Mouse (Mus musculus): Measurements from ENCODE around the gene Adrm1. TPM values are rescaled to one million over a fixed set of nuclear protein-coding genes. Genes with fewer than 3 reads are reported as not detected.

Gene Adrm1
- 158 and 179 TPM in 2 replicates for polyA plus RNA-seq (2014; fragmentation: Nextera tagmentation; extraction: Ambion mirVana)

GRCm38 (mm10) chr2:180170806-180171521, at the start of gene Adrm1:
TSS of gene Adrm1 (plus strand) at chr2:180171485.
- H3K36me3 ChIP-seq (ENCODE audit: control insufficient read depth, insufficient read depth, low read length), result peaks cover 31% of the 10 kb centered on the region
- no peaks in the 10 kb centered on the region for H3K9me3 ChIP-seq (ENCODE audit: control insufficient read depth, low read length)
- WGBS, result 5% methylated on average over 41 of the region's 41 CpGs
- peak within 1 kb of the TSS; percentile 79 for H3K4me2 ChIP-seq (ENCODE audit: low read length)
- H3K27me3 ChIP-seq (ENCODE audit: control insufficient read depth, insufficient read depth, low read length), result no peaks in the 10 kb centered on the region
- H3K27ac ChIP-seq (replicated peaks; ENCODE audit: low read depth, low read length), result peak within 1 kb of the TSS; percentile 94
- H3K9ac ChIP-seq (replicated peaks; ENCODE audit: low read length), result peak within 1 kb of the TSS; percentile 96
- DNase-seq (peak; percentile 98), ATAC-seq (ENCODE audit: low FRiP score, low TSS enrichment) (peak; percentile 98)
- H3K4me3 ChIP-seq (replicated peaks; ENCODE audit: low read depth, low read length), result peak within 1 kb of the TSS; percentile 94
- peaks cover 14% of the 10 kb centered on the region for H3K4me1 ChIP-seq (ENCODE audit: control insufficient read depth, insufficient read depth, low read length)

- no peak overlapping the region for H3K27ac ChIP-seq (replicated peaks; ENCODE audit: low read depth, low read length)
- H3K27me3 ChIP-seq (ENCODE audit: control insufficient read depth, insufficient read depth, low read length), result no peaks in the 10 kb centered on the region
- H3K4me1 ChIP-seq (ENCODE audit: control insufficient read depth, insufficient read depth, low read length), result peaks cover 22% of the 10 kb centered on the region
- H3K4me2 ChIP-seq (ENCODE audit: low read length), result no peak overlapping the region
- H3K4me3 ChIP-seq (replicated peaks; ENCODE audit: low read depth, low read length), result no peak overlapping the region
- 85% methylated on average over 2 of the region's 2 CpGs for WGBS
- no peak overlapping the region for H3K9ac ChIP-seq (replicated peaks; ENCODE audit: low read length)
- ATAC-seq (ENCODE audit: low FRiP score, low TSS enrichment), result no peak
- 0 out of 2 replicates have a peak, but pooled peaks cover 4% of the 10 kb centered on the region for H3K36me3 ChIP-seq (ENCODE audit: control insufficient read depth, insufficient read depth, low read length)
- DNase-seq, result no peak
- no peaks in the 10 kb centered on the region for H3K9me3 ChIP-seq (ENCODE audit: control insufficient read depth, low read length)
Measured at GRCm38 (mm10) chr2:180124192-180124591, 47.1 kb upstream of the Adrm1 start.

DNA sequence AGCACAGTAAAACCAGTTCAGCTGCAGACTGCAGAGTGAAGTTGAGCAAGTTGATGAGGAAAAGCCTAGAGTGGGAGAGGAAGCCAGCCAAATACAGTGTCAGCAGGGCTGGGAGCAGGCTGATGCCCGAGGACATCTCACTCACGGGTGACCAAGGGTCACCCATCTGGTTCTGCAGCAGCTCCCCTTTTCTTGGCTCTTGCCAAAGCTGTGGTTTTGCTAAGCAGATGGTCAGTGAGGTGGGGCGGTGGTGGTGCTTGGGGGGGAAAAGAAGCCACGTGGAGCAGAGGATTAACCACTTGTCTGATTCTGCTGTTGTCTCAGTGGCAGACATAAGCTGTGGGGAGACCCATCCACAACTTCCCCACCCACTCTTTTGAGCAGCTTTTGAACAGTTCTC, 45.1 kb upstream of the Adrm1 start:
- Histone ChIP-seq H3K4me1 (ENCODE audit: control insufficient read depth, insufficient read depth, low read length) (peaks cover 9% of the 10 kb centered on the region; the same call in 1 of the 2 replicates), H3K36me3 (ENCODE audit: control insufficient read depth, insufficient read depth, low read length) (0 out of 2 replicates have a peak, but pooled peaks cover 4% of the 10 kb centered on the region), H3K9ac (replicated peaks; ENCODE audit: low read length) (peak overlapping the region; percentile 26; the same call in 1 of the 2 replicates), H3K4me2 (ENCODE audit: low read length) (no peak overlapping the region), H3K27me3 (ENCODE audit: control insufficient read depth, insufficient read depth, low read length) (no peaks in the 10 kb centered on the region), H3K9me3 (ENCODE audit: control insufficient read depth, low read length) (no peaks in the 10 kb centered on the region), H3K4me3 (replicated peaks; ENCODE audit: low read depth, low read length) (no peak overlapping the region), H3K27ac (replicated peaks; ENCODE audit: low read depth, low read length) (no peak overlapping the region)
- DNase-seq (no peak), ATAC-seq (ENCODE audit: low FRiP score, low TSS enrichment) (no peak)
- WGBS, result 16% methylated on average over 4 of the region's 4 CpGs

- H3K27me3 ChIP-seq (ENCODE audit: control insufficient read depth, insufficient read depth, low read length), result no peaks in the 10 kb centered on the region
- ATAC-seq (ENCODE audit: low FRiP score, low TSS enrichment) (no peak), DNase-seq (no peak)
- H3K36me3 ChIP-seq (ENCODE audit: control insufficient read depth, insufficient read depth, low read length), result 0 out of 2 replicates have a peak, but pooled peaks cover 4% of the 10 kb centered on the region
- 75% methylated on average over 1 of the region's 1 CpGs for WGBS
- H3K27ac ChIP-seq (replicated peaks; ENCODE audit: low read depth, low read length), result no peak overlapping the region
- peaks cover 9% of the 10 kb centered on the region; the same call in 1 of the 2 replicates for H3K4me1 ChIP-seq (ENCODE audit: control insufficient read depth, insufficient read depth, low read length)
- no peak overlapping the region for H3K9ac ChIP-seq (replicated peaks; ENCODE audit: low read length)
- H3K4me3 ChIP-seq (replicated peaks; ENCODE audit: low read depth, low read length), result no peak overlapping the region
- no peaks in the 10 kb centered on the region for H3K9me3 ChIP-seq (ENCODE audit: control insufficient read depth, low read length)
- no peak overlapping the region for H3K4me2 ChIP-seq (ENCODE audit: low read length)
Measured at GRCm38 (mm10) chr2:180127675-180128074, 43.6 kb upstream of the Adrm1 start.

- Histone ChIP-seq H3K27me3 (ENCODE audit: control insufficient read depth, insufficient read depth, low read length) (no peaks in the 10 kb centered on the region), H3K36me3 (ENCODE audit: control insufficient read depth, insufficient read depth, low read length) (peaks cover 11% of the 10 kb centered on the region), H3K4me2 (ENCODE audit: low read length) (no peak overlapping the region), H3K27ac (replicated peaks; ENCODE audit: low read depth, low read length) (no peak overlapping the region), H3K9ac (replicated peaks; ENCODE audit: low read length) (no peak overlapping the region), H3K4me3 (replicated peaks; ENCODE audit: low read depth, low read length) (no peak overlapping the region), H3K4me1 (ENCODE audit: control insufficient read depth, insufficient read depth, low read length) (no peaks in the 10 kb centered on the region), H3K9me3 (ENCODE audit: control insufficient read depth, low read length) (no peaks in the 10 kb centered on the region)
- WGBS, result 96% methylated on average over 4 of the region's 4 CpGs
- DNase-seq, result no peak
- no peak for ATAC-seq (ENCODE audit: low FRiP score, low TSS enrichment)
Measured at GRCm38 (mm10) chr2:180133231-180133630, 38.1 kb upstream of the Adrm1 start.

- ATAC-seq (ENCODE audit: low FRiP score, low TSS enrichment) (no peak), DNase-seq (no peak)
- H3K4me2 ChIP-seq (ENCODE audit: low read length), result no peak overlapping the region
- H3K27me3 ChIP-seq (ENCODE audit: control insufficient read depth, insufficient read depth, low read length), result no peaks in the 10 kb centered on the region
- no peak overlapping the region for H3K27ac ChIP-seq (replicated peaks; ENCODE audit: low read depth, low read length)
- WGBS, result 89% methylated on average over 3 of the region's 3 CpGs
- peaks cover 17% of the 10 kb centered on the region for H3K36me3 ChIP-seq (ENCODE audit: control insufficient read depth, insufficient read depth, low read length)
- no peaks in the 10 kb centered on the region for H3K4me1 ChIP-seq (ENCODE audit: control insufficient read depth, insufficient read depth, low read length)
- H3K9me3 ChIP-seq (ENCODE audit: control insufficient read depth, low read length), result no peaks in the 10 kb centered on the region
- no peak overlapping the region for H3K9ac ChIP-seq (replicated peaks; ENCODE audit: low read length)
- no peak overlapping the region for H3K4me3 ChIP-seq (replicated peaks; ENCODE audit: low read depth, low read length)
Measured at GRCm38 (mm10) chr2:180133911-180134310, 37.4 kb upstream of the Adrm1 start.

DNA sequence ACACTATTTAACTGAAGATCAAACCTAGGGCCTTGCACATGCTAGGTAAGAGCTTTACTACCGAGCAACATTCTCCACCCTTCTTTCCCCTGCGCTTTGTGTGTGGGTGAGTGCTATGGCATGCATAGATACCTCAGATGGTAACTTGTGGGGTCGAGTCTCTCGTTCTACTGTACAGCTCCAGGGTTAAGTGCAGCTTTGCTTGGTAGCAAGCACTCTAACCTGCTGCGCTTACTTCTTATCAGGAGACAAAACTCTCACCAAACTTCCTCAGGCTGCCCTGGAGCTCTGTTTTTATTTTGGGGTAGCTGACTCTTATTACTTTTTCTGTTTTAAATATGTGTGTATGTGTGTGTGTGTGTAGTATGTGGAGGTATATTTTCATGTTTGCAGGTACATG, 35.9 kb upstream of the Adrm1 start:
- Histone ChIP-seq H3K9me3 (ENCODE audit: control insufficient read depth, low read length) (no peaks in the 10 kb centered on the region), H3K27me3 (ENCODE audit: control insufficient read depth, insufficient read depth, low read length) (no peaks in the 10 kb centered on the region), H3K4me1 (ENCODE audit: control insufficient read depth, insufficient read depth, low read length) (no peaks in the 10 kb centered on the region), H3K9ac (replicated peaks; ENCODE audit: low read length) (no peak overlapping the region), H3K4me2 (ENCODE audit: low read length) (no peak overlapping the region), H3K27ac (replicated peaks; ENCODE audit: low read depth, low read length) (no peak overlapping the region), H3K36me3 (ENCODE audit: control insufficient read depth, insufficient read depth, low read length) (peaks cover 27% of the 10 kb centered on the region), H3K4me3 (replicated peaks; ENCODE audit: low read depth, low read length) (no peak overlapping the region)
- ATAC-seq (ENCODE audit: low FRiP score, low TSS enrichment), result no peak
- no peak for DNase-seq
- 86% methylated on average over 5 of the region's 5 CpGs for WGBS

DNA sequence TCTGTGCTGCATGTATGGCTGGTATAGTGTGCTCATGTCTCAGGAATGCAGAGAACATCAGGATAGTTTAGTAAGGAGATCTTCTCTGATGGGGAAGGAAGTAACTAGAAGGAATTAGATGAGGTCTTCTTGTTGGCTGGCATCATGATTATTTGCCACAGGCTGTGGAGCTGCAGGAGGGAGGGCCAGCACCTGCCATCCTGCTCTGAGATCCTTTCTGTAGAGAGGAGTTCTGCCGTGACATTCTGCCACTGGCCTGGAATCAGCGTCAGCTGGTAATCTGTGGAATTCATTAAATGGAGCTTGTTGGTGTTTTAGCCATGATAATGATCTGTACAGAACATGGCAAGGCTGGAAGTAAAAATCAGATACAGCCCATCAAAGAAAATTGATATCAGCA, 25.2 kb upstream of the Adrm1 start:
- 87% methylated on average over 2 of the region's 2 CpGs for WGBS
- H3K36me3 ChIP-seq (ENCODE audit: control insufficient read depth, insufficient read depth, low read length), result peaks cover 88% of the 10 kb centered on the region
- ATAC-seq (ENCODE audit: low FRiP score, low TSS enrichment), result no peak

GRCm38 (mm10) chr2:180147379-180147778, 23.9 kb upstream of the Adrm1 start:
- no peaks in the 10 kb centered on the region for H3K9me3 ChIP-seq (ENCODE audit: control insufficient read depth, low read length)
- no peak for DNase-seq
- H3K4me1 ChIP-seq (ENCODE audit: control insufficient read depth, insufficient read depth, low read length), result no peaks in the 10 kb centered on the region
- no peak overlapping the region for H3K4me3 ChIP-seq (replicated peaks; ENCODE audit: low read depth, low read length)
- ATAC-seq (ENCODE audit: low FRiP score, low TSS enrichment), result no peak
- no peak overlapping the region for H3K4me2 ChIP-seq (ENCODE audit: low read length)
- WGBS, result 87% methylated on average over 6 of the region's 6 CpGs
- H3K27me3 ChIP-seq (ENCODE audit: control insufficient read depth, insufficient read depth, low read length), result no peaks in the 10 kb centered on the region
- H3K9ac ChIP-seq (replicated peaks; ENCODE audit: low read length), result no peak overlapping the region
- peaks cover 87% of the 10 kb centered on the region for H3K36me3 ChIP-seq (ENCODE audit: control insufficient read depth, insufficient read depth, low read length)
- no peak overlapping the region for H3K27ac ChIP-seq (replicated peaks; ENCODE audit: low read depth, low read length)

More for the DNA sequence above, 25.2 kb upstream of the Adrm1 start:
- Histone ChIP-seq H3K4me3 (replicated peaks; ENCODE audit: low read depth, low read length) (no peak overlapping the region), H3K9ac (replicated peaks; ENCODE audit: low read length) (no peak overlapping the region), H3K27me3 (ENCODE audit: control insufficient read depth, insufficient read depth, low read length) (no peaks in the 10 kb centered on the region), H3K4me2 (ENCODE audit: low read length) (no peak overlapping the region), H3K4me1 (ENCODE audit: control insufficient read depth, insufficient read depth, low read length) (no peaks in the 10 kb centered on the region), H3K27ac (replicated peaks; ENCODE audit: low read depth, low read length) (no peak overlapping the region), H3K9me3 (ENCODE audit: control insufficient read depth, low read length) (no peaks in the 10 kb centered on the region)
- DNase-seq, result no peak

Measured in midbrain, embryonic 14.5 days (tissue).